Mouse (Mus musculus): Measurements from ENCODE around the gene P2ry6.

P2ry6 gene

DNA sequence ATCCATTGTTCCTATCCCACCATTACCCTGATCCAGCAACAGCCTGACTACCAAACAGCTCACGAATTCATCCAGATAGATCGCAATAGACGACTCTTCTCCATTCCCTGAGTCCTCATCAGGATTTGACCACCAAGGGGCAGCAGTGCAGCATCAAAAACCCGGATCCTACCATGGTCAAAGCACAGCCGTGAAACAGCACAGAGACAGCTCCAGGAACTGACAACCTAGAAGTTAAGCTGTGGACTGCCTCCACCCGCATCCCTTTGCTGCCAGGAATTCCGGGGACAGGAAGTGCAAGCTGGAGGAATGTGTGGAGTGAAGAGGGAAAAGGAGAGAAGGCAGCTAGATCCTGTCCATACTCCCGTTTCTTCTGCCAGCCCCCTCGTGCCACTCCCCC is 13.6 kb upstream of the P2ry6 start:
- peak; percentile 81 for DNase-seq (ENCODE audit: low read depth, low spot score)

DNA sequence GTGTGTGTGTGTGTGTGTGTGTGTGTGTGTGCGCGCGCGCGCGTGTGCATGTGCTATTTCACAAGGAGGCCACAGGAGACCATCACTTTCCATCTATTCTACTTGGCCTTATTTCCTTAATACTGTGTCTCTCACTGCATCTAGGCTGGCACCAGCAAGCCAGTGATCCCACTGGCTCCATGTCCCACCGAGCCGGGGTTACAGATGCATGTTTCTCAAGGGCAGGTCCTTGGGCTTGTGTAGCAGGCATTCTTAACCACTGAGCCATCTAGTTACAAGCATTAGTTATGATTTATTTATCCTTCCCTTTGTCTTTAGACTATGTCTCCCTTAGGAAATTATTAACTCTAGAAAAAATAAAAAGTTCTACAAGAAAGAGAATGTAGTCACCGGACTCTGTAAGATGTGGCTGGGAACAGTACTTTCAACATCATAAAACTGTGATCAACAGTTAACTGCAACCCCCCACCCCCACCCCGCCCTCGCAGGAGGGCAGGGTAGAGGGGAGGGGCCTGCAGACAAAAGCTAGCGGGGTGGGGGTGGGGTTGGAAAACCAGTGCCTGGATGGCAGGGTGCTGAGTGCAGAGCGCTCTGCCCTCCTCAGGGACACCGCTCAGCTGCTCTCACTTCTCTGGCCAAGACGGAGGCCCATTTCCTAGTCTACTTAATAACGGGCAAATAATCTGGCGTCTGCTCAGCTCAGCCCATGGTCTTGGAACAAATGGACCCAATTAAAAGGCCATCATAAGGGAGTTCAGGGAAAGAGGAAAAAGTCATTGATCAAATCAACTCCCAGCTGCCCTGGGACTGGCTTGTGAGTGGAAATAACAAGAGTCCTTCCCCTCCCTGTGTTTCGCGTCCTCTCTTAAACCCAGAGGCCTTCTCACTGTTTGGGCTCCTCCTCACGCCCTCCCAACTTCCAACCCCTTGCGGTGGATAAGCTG is 10.3 kb upstream of the P2ry6 start:
- no peak for DNase-seq (ENCODE audit: low read depth, low spot score)

DNA sequence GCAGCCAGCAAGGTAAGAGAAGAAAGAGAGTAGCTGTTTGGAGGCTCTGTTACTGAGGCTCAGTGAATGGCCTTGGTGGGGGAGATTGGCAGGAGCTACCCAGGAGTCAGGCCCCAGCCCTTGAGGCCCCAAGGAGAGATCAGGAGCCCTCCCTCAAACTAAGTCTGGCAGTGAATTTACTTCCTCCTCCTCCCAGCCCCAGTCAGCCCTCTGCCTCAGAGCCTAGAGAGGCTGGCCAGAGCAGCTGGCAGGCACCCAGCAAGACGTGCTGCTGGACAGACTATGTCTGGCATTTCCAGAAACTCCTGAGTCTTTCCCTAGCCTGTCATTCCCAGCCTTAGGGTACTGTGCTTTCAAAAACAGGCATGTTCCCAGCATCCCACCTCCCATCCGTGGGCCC is 4.7 kb upstream of the P2ry6 start:
- peak; percentile 21 for DNase-seq (ENCODE audit: low read depth, low spot score)

DNA sequence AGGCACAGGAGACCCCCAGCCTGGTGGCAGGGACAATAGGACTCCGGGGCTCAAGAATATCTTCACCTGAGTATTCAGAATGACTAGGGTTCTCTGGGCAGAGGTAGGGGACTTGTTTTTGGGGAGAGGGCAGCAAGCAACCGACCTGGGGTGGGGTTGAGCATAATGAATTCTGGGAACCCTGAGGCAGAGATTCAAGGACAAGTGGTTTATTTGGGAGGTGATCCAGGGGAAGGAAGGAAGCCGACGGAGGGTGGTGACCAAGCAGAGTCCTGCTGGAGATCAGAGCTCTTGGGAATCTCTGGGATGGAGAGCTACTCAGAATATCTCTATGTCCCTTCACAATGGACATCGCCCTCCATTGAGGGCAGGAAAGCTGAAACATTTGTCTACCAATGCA is 3.7 kb upstream of the P2ry6 start:
- DNase-seq (ENCODE audit: low read depth, low spot score) = no peak

DNA sequence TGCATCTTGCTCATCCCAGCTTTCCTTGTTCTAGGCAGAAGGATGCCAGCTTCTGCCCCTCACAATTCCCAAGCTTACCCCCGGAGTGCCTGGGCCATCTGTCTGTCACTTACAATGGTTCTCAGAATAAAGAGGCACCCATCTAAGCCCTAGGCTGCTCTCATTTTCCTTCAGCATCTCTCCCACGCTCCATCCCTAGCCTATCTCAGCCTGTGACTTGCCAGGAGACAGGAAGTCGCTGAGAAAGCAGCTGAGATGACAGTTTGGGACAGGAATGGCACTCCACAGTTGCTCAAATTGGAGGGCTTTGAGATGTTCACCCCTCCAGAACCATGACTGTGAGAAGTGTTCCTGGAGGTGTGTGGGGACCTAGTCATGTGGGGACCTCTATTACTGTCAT is 1.6 kb downstream of the P2ry6 start:
- DNase-seq (ENCODE audit: low read depth, low spot score) = peak; percentile 67

DNA sequence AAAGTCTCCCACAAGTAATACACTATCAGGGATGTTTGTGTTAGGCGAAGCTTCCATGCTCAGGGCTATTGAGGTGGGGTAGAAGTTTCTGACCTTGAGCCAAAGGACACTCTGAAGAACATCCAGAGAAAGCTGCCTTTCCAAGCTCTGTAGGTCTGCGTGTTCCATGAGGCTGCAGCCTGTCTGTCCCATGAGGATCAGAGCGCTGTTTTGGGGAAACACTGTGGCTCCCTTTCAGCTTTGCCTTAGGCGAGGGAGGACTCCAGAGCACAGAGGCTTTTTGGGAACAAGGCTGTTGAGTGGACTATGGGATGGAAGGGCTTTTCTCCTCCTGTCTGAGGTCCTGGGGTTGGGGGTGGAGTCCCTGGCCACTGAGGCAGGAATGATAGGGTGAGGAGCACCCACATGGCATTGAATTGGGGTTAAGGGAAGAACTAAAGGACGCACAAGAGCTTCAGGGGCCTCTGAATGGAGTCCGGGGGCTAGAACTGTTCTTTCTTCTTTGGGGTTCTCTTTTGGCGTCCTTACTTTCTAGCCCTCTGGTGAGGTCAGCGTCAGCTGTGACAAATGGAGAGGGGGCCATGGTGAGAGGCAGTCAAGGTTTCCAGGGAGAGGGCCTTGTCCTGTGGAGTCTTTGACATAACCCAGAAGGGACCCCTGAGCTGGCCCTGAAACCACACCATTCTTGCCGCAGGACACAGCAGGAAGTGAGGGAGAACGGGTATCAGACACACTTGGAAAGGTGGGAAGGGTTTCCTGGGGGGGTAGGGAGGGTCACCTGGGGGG is 5.4 kb downstream of the P2ry6 start:
- DNase-seq (ENCODE audit: low read depth, low spot score) = no peak

DNA sequence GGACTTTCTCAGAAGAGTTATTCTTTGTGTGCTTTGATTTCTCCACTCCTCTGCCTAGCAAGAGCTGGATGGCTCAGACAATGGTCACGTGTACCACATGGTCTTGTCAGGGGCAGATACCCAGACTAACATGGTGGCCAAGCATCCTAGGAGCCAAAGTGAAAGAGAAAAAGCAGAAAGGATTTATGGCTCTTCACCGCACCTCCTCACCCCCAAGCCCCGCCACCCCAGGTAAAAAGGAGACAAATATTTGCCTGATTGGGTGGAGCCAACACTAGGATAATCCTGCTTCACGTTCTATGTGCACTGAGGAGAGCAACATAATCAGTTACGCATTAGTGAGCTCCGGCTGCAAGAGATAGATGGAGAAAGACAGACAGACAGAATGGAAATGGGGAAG is 6.1 kb downstream of the P2ry6 start:
- no peak for DNase-seq (ENCODE audit: low read depth, low spot score)

DNA sequence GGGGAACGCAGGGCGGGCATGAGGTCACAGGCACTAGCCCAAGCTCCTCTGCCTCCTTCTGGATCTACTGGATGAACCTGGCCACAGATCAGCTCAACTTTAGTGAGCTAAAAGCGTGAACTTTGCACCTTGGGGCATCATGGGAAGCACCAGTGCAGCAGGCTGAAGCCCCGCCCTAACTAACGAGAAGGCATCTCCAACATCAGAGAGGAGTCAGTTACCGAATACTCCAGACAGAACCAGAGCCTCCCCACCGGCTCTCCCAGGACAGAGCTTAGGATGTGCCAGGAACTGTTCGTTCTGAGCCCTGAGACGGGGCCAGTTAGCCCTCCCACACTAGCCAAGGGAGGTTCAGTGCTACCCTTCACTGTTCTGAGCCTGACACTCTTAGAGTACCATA is 6.6 kb downstream of the P2ry6 start:
- no peak for DNase-seq (ENCODE audit: low read depth, low spot score)

DNA sequence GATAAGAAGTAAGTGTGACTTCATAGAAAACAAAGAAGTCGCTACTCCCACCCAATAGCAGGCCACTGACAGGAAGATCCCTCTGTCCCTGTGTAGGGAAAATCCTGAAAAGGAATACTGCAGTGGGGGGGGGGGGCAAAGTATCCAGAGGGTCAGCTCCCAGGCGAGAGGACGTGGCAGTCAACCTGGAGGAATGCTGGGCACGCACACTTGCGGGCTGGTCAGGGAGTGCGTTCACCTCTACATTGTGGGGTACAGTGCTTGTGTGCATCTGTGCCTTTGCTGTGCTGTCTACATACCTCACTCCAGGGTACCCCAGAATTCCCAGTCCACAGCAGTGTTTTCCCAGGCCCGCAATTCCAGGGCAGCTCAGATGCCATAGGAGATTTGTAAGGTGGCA is 8.4 kb downstream of the P2ry6 start:
- no peak for DNase-seq (ENCODE audit: low read depth, low spot score)

DNA sequence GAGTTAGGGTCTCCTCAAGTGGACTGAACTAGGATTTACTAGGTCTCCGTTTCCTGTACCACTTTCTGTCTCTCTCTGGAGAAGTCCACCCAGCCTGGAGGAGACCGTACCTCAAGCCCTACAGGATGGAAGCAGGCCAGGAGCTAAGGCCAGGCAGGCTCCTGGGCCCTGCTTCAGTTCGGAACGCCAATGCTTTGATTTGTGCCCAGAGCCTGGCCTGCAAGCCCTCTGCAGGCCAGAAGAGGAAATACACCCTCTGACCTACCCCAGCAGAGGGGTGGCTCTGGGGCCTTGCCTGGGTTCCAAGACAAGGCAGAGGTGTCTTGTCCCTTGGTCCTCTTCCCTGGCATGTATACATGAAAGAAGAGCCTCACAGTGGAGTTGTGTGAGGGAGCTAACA is 9.4 kb downstream of the P2ry6 start:
- DNase-seq (ENCODE audit: low read depth, low spot score) = peak; percentile 43

DNA sequence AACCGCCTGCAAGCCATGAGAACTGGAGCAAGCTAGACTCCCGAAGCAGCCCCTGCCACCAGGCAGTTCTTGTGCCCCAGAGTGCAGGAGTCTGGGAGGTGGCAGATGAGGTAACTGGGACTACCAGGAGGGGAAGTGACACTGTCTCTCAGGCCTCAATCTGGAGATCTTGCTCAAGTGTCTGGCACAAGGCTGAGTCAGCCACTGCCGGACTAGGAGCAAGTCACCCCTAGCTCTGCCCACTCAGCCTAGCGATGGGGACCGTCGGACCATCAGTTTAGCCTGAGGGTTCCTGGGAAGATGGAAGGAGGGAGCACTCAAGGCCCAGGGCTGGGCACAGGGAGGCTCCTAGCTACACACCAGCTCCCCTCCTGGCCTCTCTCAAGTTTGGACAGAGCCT is 10.2 kb downstream of the P2ry6 start:
- DNase-seq (ENCODE audit: low read depth, low spot score) = peak; percentile 46

DNA sequence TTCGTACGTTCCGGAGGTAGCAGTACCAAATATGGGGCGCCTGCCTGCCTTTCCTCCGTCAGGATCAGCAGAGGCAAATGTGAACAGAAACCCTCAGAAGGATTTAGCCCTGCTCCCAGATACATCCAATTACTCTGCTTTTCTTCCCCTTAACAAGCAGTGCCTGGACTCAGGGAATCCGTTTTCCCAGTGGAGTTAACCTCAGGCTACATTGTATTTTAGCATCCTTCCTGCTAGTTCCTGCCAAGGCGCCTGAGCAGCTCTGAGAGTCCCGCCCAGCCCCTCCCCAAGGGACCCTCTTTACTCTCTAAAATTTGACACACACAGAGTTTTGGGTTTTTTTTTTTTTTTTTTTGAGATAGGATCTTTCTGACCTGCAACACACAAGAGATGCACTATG is 11.1 kb downstream of the P2ry6 start:
- DNase-seq (ENCODE audit: low read depth, low spot score) = no peak

DNA sequence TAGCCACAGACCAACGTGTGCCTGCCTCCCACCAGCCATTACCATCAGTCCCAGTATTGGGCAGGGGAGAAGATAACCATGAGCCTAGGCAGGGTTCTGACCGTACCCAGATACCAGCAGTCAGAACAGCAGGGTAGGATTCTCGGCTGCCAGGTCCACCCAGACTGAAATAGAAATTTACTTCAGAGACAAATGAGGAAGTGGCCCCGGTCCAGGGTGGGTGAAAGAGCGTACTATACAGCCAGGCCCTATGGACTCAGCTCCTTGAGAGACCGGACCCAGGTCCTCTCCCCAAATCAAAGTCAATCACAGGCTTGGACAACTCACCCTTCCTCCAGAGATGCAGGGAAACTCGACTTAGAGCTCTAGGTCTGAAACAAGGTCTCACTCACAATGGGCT is 13.3 kb downstream of the P2ry6 start:
- no peak for DNase-seq (ENCODE audit: low read depth, low spot score)

DNA sequence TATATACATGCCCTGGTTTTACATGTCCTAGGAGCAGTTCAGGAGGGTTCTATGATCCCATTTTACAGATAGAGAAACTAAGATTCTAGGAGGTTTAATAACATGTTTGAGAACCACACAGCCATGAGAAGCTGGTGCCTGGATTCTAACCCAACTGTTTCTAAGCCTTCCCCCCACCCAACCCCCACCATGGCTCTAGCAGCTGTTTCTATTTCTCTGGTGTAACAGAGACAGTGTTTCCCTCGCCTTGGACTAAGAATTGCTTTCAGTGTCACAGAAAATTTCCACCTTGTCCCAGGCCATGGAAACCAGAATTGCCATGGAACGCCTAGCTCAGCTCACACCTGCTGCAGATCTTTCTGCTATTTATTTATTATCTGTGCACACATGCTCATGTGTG is 14.0 kb downstream of the P2ry6 start:
- no peak for DNase-seq (ENCODE audit: low read depth, low spot score)

DNA sequence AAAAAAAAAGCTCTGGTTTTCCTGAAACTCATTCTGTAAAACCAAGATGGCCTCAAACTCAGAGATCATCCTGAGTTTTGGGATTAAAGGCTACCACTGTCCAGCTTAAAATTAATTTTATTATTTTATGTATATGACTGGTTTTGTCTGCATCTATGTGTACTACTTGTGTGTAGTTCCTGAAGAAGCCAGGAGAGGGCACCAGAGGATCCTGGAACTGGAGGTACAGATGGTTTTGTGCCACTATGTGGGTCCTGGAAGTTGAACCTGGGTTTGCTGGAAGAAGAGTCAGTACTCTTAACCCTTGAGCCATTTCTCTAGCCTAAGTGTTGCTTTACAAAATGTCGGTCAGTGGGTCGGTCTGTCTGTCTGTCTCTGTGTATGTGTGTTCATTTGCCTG is 16.0 kb downstream of the P2ry6 start:
- DNase-seq (ENCODE audit: low read depth, low spot score) = no peak

DNA sequence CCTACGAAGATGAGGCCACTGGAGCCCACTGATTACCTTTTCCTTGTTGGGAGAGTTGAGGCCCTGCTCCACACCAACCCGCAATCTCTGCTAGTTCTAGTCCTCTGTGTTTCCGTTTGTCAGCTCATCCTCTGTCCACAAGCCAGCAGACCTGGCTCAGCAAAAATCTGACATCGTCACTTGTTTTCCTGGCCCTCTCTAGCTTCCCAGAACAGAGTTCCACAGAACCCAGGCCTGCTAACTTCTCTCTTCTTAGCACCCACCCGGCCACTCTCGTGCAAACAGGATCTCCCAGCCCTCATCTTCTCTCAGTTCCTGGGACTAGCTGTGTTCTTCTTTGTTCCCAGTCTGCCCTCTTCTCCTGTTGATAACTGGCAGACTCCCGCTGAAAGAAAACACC is 21.8 kb downstream of the P2ry6 start:
- peak; percentile 18 for DNase-seq (ENCODE audit: low read depth, low spot score)

DNA sequence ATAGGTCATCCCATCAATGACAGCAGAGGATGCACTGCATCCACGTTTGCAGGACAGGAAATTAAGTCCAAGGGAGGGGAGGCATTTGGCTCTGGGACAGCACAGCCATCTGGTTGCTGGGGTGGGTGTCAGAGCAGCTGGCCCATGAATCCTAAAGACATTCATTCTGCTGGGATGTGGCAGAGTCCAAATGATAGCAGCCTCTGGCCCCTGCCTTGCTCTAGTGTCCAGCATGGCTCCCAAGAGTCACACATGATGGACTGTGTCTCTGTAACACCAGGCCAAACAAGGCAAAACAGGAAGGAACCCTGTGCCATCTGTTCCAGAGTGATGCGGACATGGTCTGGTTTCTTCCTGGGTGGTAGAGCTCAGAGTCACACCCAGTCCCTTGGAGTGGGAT is 22.5 kb downstream of the P2ry6 start:
- peak; percentile 19 for DNase-seq (ENCODE audit: low read depth, low spot score)

DNA sequence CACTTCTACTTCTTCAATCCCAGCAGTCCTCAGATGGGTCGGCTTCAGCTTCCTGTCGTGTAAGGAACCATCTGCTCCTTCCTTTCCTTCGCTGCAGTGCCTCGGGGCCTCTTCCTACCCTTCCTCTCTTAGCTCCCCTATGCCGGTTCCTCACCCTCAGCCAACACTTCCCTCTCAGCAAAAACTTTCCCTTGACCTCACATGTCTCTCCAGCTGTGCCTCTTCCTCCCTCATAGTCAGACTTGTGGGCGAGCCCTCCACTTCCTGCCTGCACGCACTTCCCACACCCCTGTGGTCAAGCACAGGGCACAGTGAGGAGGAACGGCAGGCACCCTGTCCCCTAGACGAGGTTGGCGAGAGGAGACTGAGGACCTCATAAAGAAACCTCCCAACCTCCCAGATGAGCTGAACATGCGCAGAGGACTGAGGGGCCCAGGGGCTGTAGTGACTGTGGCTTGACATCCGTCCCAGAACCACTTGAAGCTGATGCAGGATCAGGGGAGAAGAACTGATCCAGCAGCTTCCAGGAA is 23.9 kb downstream of the P2ry6 start:
- DNase-seq (ENCODE audit: low read depth, low spot score) = peak; percentile 62

DNA sequence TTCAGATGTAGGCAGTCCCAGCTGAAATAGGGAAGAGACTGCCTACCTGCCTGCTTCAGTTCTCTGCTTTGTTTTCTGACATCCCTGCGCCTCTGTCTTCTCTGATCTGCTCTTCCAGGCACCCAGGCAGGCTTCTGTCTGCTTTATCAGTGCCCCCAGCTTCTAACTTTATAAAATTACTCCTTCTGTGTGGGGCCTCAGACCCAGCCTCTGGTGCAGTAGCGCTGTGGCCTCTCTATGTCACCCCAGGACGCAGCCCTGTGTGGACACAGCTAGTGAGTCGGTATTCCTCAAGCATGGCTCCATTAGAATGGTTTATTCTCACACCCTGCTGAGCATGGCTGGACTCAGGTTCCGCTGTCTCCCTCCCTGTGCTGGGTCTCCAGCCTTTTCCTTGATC is 24.4 kb downstream of the P2ry6 start:
- DNase-seq (ENCODE audit: low read depth, low spot score) = no peak

DNA sequence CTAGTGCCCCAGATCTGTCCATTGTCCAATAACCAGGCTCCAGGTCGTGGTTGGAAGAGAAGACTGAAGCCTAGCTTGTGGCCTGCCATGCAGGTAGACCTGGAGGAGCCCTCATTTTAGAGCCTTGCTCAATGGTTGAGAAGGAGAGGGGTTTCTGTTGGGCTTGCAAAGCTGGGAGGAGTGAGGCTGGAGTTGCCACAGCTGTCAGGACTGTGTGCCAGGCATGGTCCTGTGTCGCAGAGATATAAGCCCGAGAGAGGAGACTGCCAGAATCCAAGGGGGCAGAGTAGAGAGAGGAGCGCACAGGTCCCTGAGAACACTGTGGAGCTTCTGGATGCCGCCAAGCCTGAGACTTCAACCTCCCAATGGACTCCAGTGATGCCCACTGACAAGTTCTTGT is 29.7 kb downstream of the P2ry6 start:
- no peak for DNase-seq (ENCODE audit: low read depth, low spot score)

DNA sequence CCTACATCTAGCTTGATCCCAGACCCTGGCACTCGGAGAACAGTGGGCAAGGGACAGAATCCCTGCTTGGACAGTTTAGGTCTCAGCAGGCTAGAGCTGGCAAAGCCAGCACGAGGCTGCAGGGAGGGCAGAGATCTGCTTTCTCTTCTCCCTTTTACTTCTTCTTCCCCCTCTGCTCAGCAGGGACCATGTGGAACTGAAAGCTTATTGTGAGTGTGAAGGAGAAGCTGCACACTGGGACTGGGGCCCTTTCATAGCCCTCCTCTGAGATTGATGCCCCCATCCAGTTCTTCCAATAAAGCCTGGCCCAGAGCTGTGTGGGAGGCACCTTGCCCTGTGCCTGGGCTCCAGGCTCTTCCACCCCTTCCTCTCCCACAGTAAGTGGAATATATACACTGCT is 30.1 kb downstream of the P2ry6 start:
- DNase-seq (ENCODE audit: low read depth, low spot score) = peak; percentile 39

DNA sequence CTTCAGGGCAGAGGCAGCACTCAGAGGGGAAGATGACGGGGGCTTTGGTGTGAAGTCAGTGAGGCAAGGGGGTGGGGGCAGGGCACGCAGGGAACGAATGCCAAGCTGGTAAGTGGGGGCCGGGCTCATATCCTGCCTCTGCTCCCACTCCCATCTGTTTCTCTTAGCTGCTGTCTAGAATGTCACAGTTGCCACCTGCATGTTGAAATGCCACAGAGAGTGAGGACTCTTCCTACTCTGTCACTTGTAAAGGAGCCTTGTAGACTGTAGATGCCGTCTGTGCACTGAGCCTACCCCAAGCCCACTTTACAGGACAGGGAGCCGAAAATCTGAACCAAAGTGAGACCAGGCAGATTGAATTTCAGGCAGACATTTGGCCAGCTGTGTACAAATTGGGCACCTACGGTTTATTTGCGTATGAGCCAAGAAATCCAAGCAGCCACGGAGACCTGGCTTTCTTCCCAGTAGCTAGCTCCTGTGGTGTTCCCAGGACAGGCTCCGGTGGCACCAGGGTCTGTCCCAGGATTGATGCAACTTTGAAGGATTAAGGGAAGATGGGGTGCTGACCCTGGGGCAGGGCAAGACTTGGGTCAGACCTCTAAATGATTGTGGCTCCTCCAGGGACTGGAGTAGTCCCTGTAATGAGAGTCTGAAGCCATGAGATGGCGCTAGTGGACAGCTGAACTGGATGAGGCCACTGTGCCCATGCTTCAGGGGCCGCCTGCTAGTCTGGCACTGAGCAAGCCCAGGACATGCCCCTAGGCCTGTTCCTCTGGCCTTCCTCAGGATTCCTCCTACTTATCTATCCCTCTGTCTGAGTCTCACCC is 31.4 kb downstream of the P2ry6 start:
- peak; percentile 85 for DNase-seq (ENCODE audit: low read depth, low spot score)

All from brain, adult 2 months (tissue).